Mouse (Mus musculus) urinary bladder, postnatal 14 days (tissue): Measurements from ENCODE around the gene Zfp710.

Source experiments
- DNase-seq: peaks from one replicate; pipeline ENCODE4 v3.0.0; 2021; ENCODE audit warnings: low spot score

The Zfp710 gene

GRCm38 (mm10) chr7:80057781-80058180 is 33.2 kb downstream of the Zfp710 start:
- no peak for DNase-seq

- no peak for DNase-seq
These were observed 33.9 kb downstream of the Zfp710 start for GRCm38 (mm10) chr7:80058405-80059063.

- DNase-seq, result no peak
These were observed 34.6 kb downstream of the Zfp710 start for GRCm38 (mm10) chr7:80059064-80059838.

- no peak for DNase-seq
These were observed 35.6 kb downstream of the Zfp710 start for GRCm38 (mm10) chr7:80060012-80060778.

- DNase-seq, result no peak
These were observed 37.6 kb downstream of the Zfp710 start for GRCm38 (mm10) chr7:80062083-80062826.

- DNase-seq, result no peak
These were observed 38.6 kb downstream of the Zfp710 start for GRCm38 (mm10) chr7:80063244-80063643.

GRCm38 (mm10) chr7:80063902-80064736 is 39.5 kb downstream of the Zfp710 start:
- no peak for DNase-seq

- no peak for DNase-seq
These were observed 40.6 kb downstream of the Zfp710 start for GRCm38 (mm10) chr7:80065250-80065649.

- no peak for DNase-seq
These were observed 42.3 kb downstream of the Zfp710 start for GRCm38 (mm10) chr7:80066675-80067455.

- DNase-seq, result no peak
These were observed 43.7 kb downstream of the Zfp710 start for GRCm38 (mm10) chr7:80068341-80068740.

GRCm38 (mm10) chr7:80069615-80070327 is 45.2 kb downstream of the Zfp710 start:
- DNase-seq, result peak; percentile 32

GRCm38 (mm10) chr7:80071209-80071608 is 46.6 kb downstream of the Zfp710 start:
- DNase-seq, result no peak

- no peak for DNase-seq
These were observed 47.7 kb downstream of the Zfp710 start for GRCm38 (mm10) chr7:80072297-80072696.

GRCm38 (mm10) chr7:80073506-80073905 is 48.9 kb downstream of the Zfp710 start:
- no peak for DNase-seq

- peak; percentile 46 for DNase-seq
These were observed 50.4 kb downstream of the Zfp710 start for GRCm38 (mm10) chr7:80074921-80075441.

- no peak for DNase-seq
These were observed 51.5 kb downstream of the Zfp710 start for GRCm38 (mm10) chr7:80075946-80076583.

- DNase-seq, result no peak
These were observed 52.5 kb downstream of the Zfp710 start for GRCm38 (mm10) chr7:80076961-80077716.

GRCm38 (mm10) chr7:80077801-80078200 is 53.2 kb downstream of the Zfp710 start:
- DNase-seq, result no peak
